Mouse (Mus musculus) mesoderm, embryonic 11.5 days (tissue): ENCODE measurements around the gene 3110009E18Rik.

Experiments used
- DNase-seq: peaks from one replicate; pipeline ENCODE4 v3.0.0-alpha.2; 2012; ENCODE audit warnings: low read depth, low spot score

Gene 3110009E18Rik

GRCm38 (mm10) chr1:120195947-120196346 is 75.0 kb downstream of the 3110009E18Rik start:
- DNase-seq = no peak

GRCm38 (mm10) chr1:120196724-120197123 is 75.7 kb downstream of the 3110009E18Rik start:
- DNase-seq = no peak

GRCm38 (mm10) chr1:120197189-120197588 is 76.2 kb downstream of the 3110009E18Rik start:
- DNase-seq = peak; percentile 85

- no peak for DNase-seq
These were observed 77.2 kb downstream of the 3110009E18Rik start for GRCm38 (mm10) chr1:120198151-120198550.

- no peak for DNase-seq
These were observed 78.0 kb downstream of the 3110009E18Rik start for GRCm38 (mm10) chr1:120198942-120199341.

GRCm38 (mm10) chr1:120202542-120202941 is 81.6 kb downstream of the 3110009E18Rik start:
- no peak for DNase-seq

- no peak for DNase-seq
These were observed 82.8 kb downstream of the 3110009E18Rik start for GRCm38 (mm10) chr1:120203836-120204235.

GRCm38 (mm10) chr1:120204834-120205233 is 83.8 kb downstream of the 3110009E18Rik start:
- no peak for DNase-seq

- DNase-seq = no peak
These were observed 86.6 kb downstream of the 3110009E18Rik start for GRCm38 (mm10) chr1:120207568-120207967.

- no peak for DNase-seq
These were observed 87.7 kb downstream of the 3110009E18Rik start for GRCm38 (mm10) chr1:120208502-120209230.

GRCm38 (mm10) chr1:120220841-120221240 is 99.9 kb downstream of the 3110009E18Rik start:
- no peak for DNase-seq

GRCm38 (mm10) chr1:120221285-120221684 is 100.3 kb downstream of the 3110009E18Rik start:
- no peak for DNase-seq

GRCm38 (mm10) chr1:120223613-120224012 is 102.6 kb downstream of the 3110009E18Rik start:
- no peak for DNase-seq

- DNase-seq = no peak
These were observed 108.9 kb downstream of the 3110009E18Rik start for GRCm38 (mm10) chr1:120229723-120230471.

GRCm38 (mm10) chr1:120231334-120231733 is 110.3 kb downstream of the 3110009E18Rik start:
- DNase-seq = peak; percentile 26

- no peak for DNase-seq
These were observed 111.2 kb downstream of the 3110009E18Rik start for GRCm38 (mm10) chr1:120232170-120232569.

- no peak for DNase-seq
These were observed 114.7 kb downstream of the 3110009E18Rik start for GRCm38 (mm10) chr1:120235631-120236215.

- DNase-seq = no peak
These were observed 115.4 kb downstream of the 3110009E18Rik start for GRCm38 (mm10) chr1:120236424-120236823.

- no peak for DNase-seq
These were observed 116.1 kb downstream of the 3110009E18Rik start for GRCm38 (mm10) chr1:120237068-120237467.
